Mouse (Mus musculus) heart, postnatal 10 days (tissue): Measurements from ENCODE around the gene Snx32. TPM values are rescaled to one million over a fixed set of nuclear protein-coding genes. Genes with fewer than 3 reads are reported as not detected.

Experiments
- DNase-seq, 2 experiments: peaks; one replicate each; pipeline ENCODE4 v3.0.0; 2021
- intact Hi-C: fragments of 180-260 bp; cut with DNase I; formaldehyde crosslinking; loops from one replicate; pipeline ENCODE4 v1.15.1; 2025
- total RNA-seq, 2 experiments: library from RNA; stranded (reverse); gene quantifications; 2 replicates each; pipeline ENCODE4 v1.2.3; 2021

Gene Snx32
- total RNA-seq: 1 to 10 TPM; 6.1 to 7.7 TPM

DNA sequence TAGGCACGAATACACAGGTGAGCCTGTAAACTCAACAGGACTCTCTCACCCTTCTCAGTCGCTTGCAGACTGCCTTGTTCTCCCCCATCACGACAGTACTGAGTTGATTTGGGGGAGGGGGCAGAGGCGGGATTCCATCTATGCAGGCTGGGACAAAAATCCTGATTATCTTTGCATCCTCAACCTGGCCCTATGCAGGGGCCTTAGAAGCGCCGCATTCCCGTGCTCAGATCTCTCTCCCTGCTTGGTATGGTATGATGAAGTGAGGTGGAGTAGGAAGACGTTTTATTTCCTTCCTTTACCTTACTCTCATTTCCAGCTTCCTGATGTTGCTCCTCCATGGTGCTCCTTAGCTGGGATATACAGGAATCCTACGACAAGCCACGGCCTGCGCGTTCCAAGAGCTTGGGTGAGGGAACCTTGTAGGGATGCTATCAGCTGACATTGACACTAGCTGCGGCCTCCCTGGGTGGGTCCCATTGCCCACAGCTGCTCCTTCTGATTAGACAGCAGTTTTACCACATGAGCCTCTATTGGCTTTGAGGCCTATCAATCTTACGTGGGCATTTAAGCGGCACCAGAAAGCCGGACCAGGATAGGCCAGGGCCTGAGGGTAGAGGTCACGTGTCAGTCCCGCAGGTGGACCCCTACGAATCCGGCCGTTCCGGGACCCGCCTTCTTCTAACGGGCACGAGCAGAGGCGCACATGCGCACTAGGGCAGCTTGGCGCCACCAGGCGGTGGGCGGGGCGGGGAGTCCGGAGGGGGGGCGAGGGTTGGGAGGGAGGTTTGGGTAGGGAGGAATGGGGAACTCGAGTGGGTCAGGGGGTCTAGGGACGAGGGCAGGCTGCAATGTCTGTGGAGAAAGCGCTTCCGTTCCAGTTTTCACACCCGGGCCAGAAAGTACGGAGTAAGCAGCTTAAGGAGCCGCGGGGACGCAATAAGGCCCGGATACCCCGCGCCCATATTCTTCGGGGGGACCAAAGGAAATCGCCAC, at the start of gene Snx32:
Gene Snx32, minus strand, starts transcription at position 508 of the 996 bp plus-strand sequence.
- DNase-seq: peak; percentile 98 to 99
- intact Hi-C loops: loop anchor here (1.0 kb wide), 1 partner anchor 19 kb away; no protein-coding TSS in a partner anchor

DNA sequence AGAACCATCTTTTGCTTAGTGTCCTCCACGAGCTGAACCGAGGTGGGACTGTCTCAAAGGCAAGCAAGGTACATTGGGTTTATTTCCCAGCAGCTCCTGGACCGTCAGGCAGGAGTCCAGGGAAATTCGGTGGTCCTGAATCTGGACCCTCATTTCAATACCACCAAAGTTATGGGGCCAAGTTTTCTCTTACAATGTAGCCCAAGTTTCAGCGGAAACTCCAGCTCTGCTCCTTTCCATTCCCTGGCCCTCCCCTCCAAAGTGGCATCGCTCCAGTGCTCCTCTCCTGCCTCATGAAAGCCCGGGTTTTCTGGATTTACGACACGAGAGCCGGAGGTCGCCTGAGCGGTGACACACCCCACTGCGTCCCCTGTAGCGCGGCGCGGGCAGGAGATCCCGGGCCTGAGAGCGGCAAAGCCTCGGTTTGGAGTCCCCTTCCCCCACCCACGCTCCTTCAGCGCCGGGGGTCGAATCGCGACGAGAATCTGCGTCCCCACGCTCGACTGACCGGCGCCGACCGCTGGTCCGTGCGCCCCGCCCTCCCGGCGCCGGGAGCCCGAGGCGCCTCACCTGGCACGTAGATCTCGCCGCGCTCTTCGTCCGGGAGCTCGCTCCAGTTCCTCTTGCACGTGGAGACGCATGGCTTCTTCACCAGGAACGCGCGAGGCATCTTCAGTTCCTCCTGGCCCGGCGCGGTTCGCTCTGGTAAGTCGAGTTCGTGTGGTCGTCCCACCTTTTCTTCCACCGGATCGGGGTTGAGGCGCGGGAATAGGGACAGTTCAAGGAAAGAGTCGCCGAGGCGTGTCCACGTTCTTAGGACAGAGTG, 49.5 kb upstream of the Snx32 start:
- DNase-seq: no peak
- intact Hi-C loops: no loop called here

DNA sequence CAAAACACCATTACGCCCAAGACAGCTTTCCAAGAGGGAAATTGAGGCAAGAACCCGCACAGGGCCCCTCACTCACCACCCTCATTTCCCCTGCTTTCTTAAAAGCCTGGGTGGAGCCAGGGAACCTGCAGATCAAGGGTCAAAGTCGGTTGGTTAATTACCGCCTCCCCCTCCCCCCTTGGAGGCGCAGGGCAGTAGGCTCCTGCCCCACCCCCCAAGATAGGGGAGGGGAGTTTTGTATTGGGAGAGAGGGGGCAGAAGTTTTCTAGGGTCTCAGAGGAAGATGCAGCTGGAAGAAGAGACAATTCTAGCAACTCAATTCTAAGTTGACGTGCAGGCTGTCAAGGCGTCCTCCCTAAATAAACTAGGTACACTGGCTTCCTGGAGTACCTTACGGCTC, 48.9 kb upstream of the Snx32 start:
- intact Hi-C loops: no loop called here
- no peak for DNase-seq

DNA sequence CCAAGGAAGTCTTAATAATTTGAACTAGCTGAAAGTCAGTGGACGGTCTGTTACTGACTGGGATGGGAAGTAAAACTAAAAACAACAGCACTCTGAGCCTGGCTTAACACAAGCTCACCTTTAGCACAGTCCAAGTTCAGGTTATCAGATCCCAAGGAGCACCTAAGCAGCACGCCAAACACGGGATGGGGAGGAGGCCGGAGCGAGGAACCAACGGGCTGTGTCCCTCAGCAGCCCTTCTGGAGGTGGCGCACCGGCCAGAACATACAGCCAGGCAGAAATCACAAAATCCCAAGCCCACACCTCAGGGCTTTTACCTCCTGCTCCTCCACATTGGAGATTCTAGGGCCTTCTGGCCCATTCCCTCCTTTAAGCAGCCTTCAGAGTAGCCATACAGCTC, 48.4 kb upstream of the Snx32 start:
- intact Hi-C loops: no loop called here
- DNase-seq: no peak

DNA sequence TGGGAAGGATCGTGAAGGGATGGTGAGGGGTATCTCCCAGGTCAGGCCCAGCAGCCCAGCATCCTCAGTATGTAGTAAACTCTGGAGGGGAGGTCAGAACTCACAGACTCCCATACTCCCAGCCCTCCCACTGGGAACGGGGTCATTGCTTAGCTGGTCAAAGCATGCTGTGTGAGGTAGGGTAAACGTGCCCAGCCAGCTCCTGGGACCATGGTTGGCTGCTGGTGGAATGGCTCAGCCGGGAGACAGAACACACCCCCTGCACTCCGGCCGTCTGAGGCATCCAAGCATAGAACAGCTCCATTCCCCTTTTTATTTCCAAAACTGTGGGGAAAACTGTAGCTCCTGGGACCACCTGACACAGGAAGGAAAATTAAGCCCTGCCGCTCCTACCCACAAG, 47.8 kb upstream of the Snx32 start:
- DNase-seq: no peak
- intact Hi-C loops: no loop called here

DNA sequence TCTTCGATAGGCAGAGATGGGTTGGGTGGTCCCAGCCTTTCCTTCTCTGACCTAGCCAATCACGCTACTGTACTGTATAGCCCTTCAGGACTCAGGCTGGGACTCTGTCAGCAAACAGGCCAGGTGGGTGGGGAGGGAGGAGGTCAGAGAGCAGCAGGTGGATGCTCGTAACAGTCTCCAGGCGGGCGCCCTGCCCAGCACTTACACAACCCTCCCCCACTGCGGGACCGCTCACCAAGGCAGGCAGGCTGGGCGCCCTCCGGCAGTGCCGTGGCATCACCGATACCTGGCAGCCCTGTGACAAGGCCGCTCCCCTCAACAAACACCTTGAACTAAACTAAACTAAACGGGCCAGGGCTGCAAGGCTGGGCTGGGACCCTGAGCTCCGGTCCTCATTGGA, 43.9 kb upstream of the Snx32 start:
- intact Hi-C loops: no loop called here

DNA sequence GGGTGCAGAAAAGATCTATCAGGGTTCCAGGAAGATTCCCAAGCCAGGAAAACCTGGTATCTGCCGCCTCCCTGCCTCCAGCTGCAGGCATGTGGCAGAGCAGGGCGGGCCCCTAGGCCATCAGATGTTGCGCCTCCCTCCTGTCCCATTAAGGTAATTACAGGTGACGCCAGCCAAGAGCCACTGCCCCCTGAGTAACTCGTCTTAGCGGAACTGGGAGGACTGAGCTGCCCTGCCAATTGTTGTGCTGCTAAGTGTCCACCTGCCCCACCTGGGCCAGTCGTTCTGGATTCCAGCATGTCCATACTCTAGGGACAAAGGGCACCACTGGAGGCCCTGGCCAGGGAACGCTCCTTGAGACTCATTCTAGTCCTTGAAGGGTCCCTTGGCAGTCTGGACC, 43.5 kb upstream of the Snx32 start:
- DNase-seq: no peak
- intact Hi-C loops: no loop called here

More for the DNA sequence above, 43.9 kb upstream of the Snx32 start:
- no peak for DNase-seq

DNA sequence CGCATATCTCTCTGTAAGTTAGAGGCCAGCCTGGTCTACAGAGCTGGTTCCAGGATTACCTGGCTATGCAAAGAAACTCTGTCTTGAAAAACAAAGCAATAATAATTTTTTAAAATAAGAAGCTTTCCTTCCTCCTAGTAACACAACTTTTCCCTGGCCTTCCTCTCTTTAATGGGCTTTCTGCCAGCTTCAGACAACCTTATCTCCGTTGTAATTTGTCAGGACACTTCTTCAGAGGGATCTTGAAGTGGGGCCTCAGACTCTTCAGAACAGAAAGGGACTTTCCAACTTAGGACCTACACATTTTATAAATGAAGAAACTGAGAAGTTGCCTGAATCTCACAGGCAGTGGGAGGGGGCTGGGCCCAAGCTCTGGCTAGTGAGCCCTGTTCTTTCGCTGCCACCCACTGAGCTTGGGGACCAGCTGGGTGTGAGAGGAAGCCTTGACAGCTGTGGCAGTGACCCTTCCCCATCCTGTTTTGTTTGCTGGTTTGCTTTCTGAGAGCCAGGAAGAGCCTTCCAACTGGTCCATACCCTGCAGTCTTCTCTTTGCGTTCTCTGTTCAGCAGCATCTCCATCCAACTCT, 37.2 kb upstream of the Snx32 start:
- no peak for DNase-seq
- intact Hi-C loops: no loop called here

DNA sequence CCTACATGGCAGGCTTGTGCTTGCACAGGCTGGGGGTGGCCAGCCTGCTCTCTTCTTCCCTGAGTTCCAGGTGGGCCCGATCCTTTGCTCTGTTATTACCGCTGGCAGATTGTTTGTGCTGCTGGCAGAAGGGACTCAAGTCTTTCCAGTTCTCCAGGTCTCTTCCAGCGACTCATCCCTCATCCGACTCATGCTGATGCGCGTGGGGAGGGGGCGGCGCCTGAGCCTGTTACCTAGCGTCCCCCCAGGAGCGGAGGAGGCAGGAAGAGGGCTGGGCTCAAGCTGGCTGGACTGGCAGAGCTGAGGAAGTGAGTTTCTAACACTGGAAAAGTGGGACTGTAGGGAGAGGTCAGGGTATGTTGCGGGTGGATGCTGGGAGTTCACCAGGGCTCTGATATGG, 33.7 kb upstream of the Snx32 start:
- DNase-seq: no peak
- intact Hi-C loops: no loop called here

DNA sequence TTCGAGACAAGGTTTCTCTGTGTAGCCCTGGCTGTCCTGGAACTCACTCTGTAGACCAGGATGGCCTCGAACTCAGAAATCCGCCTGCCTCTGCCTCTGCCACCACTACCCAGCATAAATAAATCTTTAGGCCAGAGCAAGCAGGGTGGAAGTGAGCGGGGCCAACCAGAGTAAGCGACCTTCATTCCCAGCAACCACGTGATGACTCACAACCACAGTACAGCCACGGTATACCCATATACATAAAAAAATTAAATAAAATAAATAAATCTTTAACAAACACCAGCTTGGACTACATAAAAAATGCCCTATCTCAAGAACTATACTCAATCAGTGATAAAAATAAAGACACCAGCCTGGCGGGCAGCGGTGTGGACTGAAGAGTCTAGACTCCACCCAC, 33.0 kb upstream of the Snx32 start:
- intact Hi-C loops: no loop called here
- no peak for DNase-seq

DNA sequence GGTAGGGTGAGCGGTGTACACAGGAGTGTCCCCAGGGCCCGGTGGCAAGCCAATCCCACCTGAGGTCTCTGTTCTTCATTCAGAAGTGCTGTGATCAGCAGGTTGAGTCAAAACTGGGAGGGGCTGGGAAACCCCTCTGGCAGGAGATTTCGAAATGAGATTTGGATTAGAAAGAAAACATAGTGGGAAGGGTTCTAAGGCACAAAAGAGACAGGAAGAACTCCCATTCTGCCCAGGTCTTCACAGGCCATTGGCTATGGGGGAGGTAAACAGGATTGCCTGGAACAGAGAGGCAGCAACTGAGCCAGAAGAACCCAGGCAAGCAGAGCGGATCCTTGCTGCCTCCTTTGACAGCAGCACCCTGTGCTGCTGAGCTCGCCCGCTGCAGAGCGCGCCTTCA, 28.4 kb upstream of the Snx32 start:
- DNase-seq: no peak
- intact Hi-C loops: no loop called here

DNA sequence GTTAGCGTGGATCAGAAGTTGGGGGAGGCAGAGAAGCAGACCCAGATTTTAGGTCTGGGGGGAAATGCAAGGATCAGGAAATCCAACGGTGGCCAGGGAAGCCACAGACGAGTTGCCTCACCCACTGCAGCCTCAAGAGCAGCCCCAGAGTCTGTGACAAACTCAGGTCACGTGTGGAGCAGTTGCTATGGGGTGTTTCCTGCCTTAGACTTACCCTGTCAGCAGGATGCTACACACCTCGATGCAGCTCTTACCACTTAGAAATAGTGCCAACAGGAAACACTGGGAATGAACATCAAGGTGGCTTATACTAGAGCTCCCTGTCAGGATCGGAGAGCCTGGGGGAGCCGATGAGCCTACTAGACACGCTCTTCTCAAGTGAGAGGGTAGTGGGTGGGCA, 22.2 kb upstream of the Snx32 start:
- intact Hi-C loops: no loop called here
- no peak for DNase-seq

DNA sequence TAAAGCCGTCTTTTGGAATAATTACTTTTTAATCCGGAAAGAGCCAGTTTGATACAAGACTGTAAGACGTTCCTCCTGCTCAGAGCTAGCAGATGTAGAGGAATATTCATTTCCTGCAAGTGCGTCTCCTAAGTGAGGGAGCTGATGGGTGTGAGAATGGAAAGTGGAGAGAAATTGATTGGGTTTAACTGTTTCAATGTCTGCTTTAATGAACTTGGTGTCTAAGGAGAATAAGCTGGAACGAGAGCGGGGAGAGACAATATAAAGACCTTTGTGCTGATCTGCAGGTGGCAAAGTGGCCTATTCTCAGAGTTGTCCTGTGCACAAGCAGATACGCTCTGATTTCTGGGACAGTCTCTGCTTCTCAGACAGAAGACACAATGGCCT, 19.8 kb upstream of the Snx32 start:
- DNase-seq: no peak
- intact Hi-C loops: no loop called here

DNA sequence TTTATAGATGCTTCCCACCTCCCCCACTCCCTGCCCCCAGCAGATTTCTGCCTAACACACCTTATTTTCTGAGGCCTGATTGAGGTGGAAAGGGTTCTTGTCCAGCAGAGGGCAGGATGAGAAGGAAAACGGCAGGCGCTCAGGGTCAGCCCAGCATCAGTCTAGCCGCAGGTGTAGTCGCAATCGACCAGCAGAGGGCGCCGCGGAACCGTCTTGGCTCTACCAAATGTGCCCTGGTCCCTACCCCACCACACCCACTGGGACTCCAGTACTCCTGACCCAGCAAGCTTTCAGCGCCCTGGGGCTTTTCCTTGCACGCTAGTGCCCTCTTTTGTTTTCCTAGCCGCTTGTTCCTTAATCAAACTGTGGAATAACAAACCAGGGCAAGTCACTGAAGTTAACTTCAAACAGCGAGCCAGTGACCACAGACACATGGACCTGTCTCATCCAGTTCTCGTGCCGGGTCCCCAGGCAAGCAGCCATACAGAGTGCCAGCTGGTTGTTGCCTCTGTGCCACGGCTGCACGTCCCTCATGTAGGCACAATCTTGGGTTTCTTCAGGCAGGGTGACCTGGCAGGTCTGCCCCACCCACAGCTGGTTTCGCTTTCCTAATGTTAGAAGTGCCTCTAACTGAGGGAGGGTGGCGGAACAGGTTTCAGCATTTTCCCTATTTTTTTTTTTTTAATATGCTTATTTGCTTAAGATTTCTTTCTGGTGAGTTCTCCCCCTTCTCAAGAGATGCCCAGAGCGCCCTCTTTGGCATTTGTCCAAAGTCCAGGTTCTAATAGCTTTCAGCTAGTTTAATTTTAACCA, 19.2 kb upstream of the Snx32 start:
- intact Hi-C loops: loop anchor here (1.0 to 10.0 kb wide), 3 partner anchors 39 to 355 kb away; partner anchors contain the start of gene Ap5b1
- DNase-seq: peak; percentile 97 to 99

DNA sequence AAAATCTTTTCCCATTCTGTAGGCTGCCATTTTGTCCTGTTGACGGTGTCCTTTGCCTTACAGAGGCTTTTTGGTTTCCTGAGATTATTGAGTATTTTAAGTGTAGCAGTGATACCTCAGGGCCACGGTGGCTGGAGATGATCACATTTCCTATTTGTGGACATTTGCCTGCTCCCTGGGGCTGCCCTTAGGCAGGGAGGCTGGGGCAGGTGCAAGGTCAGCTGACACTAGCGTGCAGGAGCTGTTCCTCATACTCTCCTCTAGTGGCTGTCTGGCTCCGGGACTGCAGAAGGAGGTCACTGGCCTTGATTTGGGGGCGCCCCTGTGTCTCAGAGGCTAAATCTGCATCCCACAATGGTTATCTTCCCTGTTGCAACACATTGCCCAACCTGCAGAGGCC, 14.9 kb upstream of the Snx32 start:
- intact Hi-C loops: loop anchor here (10.0 kb wide), 1 partner anchor 360 kb away; no protein-coding TSS in a partner anchor
- DNase-seq: no peak

DNA sequence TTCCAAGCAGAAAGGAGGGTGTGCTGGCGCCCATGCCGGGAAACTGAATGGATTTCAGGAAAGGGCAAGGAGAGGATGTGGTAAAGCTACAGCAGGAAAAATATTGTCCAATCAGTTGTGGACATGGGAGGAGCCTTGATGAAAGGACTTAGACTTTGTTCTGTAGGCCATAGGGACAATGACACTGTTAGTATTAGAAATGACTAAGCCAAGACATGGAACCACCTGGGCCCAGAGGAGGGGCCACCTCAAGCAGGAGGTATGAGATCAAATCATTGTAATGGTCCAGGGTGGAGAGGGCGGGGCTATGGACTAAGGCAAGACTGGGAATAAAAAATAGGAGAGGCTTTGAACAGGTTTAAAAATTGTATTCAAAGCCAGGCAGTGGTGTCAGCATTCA, 8.4 kb upstream of the Snx32 start:
- DNase-seq: no peak
- intact Hi-C loops: no loop called here

DNA sequence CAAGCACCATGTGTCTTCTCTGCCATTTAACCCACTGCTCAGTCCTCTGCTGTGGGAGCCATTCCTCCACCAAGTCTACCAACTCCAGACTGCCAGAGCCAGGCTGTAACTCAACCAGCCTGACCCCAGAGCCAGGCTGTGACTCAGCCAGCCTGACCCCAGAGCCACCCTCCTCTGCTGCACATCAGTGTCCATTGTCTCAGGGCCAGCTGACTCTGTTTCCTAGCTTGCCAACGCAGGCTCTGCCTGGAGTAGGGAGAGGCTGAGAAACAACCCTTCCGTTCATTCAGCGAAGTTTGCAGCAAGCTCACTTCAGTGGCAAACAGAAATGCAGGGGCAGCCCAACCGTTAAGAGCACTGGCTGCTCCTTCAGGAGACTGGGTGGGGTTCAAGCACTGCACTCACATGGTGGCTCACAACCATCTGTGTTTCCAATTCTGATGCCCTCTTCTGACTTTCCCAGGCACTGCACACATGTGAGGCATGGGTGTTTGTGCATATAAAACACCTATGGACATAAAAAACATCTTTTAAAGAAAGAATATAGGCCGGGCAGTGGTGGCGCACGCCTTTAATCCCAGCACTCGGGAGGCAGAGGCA, 6.7 kb upstream of the Snx32 start:
- no peak for DNase-seq
- intact Hi-C loops: no loop called here

DNA sequence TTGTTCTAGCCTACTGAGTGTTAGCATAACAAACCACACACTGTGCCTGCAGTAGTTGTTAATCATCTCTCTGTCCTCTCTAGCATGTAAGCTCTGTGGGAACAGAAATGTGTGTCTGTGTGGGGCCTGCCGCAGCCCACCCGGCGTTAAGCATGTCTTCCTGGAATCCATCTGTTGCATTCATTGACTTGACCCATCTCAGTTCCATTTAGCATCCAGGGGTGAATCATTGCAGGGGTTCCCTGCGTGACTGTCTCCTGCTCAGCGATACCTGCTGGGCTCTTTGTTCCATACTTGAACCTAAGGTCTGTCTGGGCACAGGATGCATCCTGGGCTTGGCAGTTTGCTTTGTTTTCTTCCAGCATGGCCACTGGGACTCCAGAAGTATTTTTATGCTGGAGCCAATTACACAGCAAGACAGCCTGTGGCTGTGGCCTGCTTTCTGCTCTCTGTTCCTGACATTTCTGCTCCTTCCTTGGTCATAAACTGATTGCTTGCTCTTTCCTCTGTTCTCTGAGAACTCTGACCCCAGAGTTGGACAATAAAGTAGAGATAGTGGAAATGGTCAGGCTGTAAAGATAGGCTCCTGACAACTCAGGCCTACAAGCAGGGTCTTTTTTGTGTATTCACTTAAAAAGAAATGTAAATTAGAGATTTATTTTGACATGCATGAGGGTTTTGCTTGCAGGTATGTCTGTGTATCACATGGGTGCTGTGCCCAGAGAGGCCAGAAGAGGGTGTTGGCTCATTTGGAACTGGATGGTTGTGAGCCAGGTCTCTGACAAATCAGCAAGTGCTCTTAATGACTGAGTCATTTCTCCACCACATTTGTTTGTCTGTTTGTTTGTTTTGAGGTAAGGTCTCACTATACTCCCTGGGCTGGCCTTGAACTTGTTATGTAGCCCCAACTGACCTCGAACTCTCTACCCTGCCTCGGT, 5.8 kb upstream of the Snx32 start:
- DNase-seq: no peak
- intact Hi-C loops: no loop called here

DNA sequence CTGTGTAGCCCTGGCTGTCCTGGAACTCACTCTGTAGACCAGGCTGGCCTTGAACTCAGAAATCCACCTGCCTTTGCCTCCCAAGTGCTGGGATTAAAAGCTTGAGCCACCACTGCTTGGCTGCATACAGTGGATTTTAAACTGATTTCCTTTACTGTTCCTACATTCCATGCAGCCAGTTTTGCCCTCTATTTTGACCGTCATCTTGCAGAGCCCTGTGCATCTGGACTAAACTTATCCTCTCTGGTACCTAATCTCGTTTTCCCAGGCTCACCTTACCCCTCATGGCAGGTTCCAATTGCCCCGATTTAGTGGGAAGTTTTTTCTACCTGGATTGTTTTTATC, 2.6 kb upstream of the Snx32 start:
- intact Hi-C loops: no loop called here
- DNase-seq: no peak
